Mouse (Mus musculus) heart, adult 9 months (tissue): ENCODE data around the gene Mrps26.
A peak's percentile ranks its signal among the peaks of the same experiment; 100 is the strongest.
"Not testable (repeated sequence)": the region's sequence is repeated elsewhere in the genome, so short reads cannot be mapped to it uniquely, and the experiment has no call there.

Experiments
- DNase-seq, 2 experiments: peaks; one replicate each; pipeline ENCODE4 v3.0.0; 2022; ENCODE audit warnings: low spot score in 2 of 2

Gene Mrps26

DNA sequence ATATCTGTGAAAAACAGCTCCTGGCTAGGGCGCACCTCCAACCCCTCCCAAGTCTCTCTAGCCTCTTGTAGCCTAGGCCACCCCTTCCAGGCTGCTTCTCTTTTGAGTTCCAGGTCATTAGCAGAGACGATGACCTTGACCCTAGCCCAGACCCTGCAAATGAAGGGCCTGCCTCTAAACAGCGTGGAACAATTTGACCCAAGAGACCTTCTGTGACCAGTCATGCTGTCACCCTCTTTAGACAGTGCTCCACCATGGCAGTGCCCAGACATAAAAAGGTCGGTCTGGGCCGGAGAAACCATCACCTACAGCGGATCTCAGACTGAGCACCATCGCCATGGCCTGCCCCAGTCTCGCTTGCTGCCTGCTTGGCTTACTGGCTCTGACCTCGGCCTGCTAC is 12.3 kb downstream of the Mrps26 start, which contains the start of gene Oxt:
Gene Oxt, plus strand, starts transcription at position 301 of the 400 bp plus-strand sequence.
- DNase-seq: no peak

DNA sequence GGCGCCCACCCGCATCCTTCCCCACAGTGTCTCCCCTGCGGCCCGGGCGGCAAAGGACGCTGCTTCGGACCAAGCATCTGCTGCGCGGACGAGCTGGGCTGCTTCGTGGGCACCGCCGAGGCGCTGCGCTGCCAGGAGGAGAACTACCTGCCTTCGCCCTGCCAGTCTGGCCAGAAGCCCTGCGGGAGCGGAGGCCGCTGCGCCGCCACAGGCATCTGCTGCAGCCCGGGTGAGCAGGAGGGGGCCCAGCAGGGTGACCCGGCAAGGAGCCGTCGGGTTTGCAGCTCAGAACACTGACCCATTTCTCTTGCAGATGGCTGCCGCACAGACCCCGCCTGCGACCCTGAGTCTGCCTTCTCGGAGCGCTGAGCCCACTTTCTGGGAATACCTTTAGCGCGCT is 13.0 kb downstream of the Mrps26 start:
- not testable (repeated sequence) for DNase-seq

DNA sequence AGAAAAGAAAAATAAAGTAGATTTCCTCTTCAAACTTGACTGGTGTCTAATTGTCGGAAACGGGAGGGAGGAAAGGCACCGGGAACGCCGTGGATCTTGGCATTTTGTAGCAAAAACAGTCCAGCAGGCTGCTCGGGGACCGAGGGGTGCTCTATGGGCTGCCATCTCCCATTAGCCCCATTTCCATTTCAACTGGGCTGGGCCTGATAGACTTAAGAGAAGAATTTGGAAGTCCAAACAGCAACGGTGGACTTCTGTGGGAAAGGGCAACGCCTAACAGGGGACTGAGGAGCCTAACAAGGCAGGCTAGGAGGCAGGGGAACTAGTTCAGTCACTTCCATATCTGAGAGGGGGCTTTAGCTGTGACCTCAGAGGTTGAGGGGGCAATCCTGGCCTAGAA is 13.5 kb downstream of the Mrps26 start:
- no peak for DNase-seq

DNA sequence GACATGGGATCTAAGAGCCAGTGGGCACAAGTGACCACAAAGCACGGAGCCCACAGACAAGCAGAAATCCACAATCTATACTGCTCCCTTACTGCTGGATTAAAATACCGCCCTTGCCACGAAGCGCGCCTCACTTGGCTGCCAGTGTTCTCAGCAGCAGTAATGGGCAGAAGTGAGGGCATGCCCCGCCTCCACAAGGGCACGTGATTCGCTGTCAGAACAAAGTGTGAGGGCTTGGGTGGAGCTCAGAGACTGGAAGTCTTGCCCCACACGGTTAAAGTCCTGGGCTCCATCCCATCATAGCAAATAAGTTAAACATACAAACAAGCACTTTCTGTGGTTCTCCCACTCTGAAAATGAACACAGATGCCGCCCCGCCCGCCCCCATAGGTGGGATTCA is 14.1 kb downstream of the Mrps26 start:
- DNase-seq: peak in 1 of 2 experiments; percentile 30

DNA sequence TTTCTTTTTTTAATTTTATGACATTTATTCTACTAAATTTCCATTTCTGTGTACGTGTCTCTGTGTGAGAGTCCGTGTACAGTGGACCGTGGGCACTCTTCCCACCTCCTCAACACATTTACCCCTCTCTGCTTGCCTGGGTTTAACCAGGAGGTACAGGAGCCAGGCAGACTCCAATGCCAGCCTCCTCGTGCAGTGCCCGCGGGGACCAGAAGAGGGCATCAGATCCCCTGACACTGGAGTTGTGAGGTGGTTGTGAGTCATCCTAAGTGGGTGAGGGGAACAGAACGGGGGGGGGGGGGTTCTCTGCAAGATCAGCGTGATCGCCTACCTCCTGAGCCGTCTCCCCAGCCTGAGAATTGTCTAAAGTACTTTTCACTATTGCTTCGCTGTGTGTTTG is 14.6 kb downstream of the Mrps26 start:
- peak in 1 of 2 experiments; percentile 33 for DNase-seq

DNA sequence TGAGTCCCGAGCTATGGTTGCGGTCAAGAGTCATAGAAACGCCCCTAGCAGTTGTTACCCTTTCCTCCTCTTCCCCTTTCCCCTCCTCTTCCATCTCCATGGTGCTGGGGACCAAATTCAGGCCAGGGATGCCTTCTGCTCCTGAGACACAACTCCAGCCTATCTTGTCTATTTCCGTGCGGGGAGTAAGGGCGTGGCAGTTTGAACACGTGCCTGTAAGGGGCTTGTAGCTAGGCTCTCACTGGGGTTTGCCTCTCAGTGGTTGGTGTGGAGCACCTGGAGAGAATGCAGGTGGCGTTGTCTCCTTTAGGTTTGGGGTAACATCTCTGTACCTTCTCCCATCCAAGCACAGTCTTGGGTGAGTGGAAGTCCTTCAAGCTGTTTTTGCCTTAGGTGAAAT is 16.2 kb downstream of the Mrps26 start:
- no peak for DNase-seq

DNA sequence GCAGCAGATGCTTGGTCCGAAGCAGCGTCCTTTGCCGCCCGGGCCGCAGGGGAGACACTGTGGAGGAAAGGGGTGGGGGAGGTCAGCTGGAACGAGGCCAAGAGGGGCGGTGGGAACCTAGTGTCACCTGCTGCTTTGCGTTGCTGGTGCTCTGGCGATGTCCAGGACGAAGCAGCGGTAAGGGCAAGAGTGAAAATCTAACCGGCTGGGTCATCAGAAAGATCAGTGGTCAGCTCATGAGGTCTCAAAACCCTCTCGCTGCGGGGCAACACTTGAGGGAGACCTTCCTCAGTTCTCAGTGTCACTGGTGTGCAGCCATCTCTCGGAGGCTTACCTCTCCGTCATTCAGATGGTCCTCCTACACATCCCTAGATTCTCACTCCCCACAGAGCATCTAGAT is 17.7 kb downstream of the Mrps26 start:
- no peak for DNase-seq

DNA sequence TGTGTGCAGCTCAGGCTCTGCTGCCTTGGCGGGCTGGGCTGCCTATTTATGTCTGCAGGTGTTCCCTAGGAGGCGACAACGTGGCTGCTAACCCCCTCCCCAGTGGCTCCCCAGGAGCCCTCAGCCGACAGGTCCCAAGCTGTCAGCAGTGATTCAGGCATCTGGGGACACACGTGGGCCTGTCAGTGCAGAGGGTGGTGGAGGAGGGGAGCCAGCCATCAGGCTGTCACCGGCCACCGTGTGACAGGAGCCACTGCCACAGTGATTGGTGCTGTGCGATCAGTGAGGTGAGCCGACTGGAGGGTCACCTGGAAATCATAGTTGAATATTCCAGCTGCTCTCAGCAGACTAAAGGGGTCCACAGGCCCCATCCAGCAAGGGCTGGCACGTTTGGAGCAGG is 19.0 kb downstream of the Mrps26 start, which contains the start of gene Avp:
Gene Avp, minus strand, starts transcription at position 3 of the 400 bp plus-strand sequence.
- peak in 1 of 2 experiments; percentile 17 for DNase-seq

DNA sequence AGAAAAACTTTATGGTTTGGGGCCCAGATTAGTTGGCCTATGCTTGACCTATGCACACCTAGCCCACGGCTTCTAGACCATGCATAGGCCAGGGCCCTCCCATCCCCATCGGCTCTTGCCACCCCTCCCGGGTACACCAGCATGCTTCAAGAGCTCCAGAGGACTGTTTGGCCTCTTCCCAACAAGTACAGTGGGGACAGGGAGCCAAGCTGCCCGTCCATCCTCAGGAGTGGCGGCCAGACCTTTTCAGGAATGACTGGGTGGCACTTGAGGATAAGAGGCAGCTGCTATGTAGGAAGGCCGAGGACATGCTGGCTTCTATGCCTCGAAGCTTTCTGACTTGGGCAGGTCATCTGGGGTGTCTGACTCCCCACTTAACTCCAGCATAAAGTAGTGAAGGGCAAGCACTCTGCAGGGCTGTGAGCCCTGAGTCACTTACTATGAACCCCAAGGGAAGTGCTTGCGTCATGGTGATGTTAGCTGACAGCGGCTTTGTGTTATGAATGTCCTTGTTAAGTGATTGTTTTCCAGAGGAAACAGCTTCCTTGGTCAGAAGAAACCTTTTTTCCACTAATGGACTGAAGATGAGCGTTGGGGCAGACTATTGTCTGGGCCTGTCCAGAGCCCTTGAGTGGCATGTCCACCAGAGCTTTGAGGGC is 20.5 kb downstream of the Mrps26 start:
- DNase-seq: peak; percentile 32 to 35

DNA sequence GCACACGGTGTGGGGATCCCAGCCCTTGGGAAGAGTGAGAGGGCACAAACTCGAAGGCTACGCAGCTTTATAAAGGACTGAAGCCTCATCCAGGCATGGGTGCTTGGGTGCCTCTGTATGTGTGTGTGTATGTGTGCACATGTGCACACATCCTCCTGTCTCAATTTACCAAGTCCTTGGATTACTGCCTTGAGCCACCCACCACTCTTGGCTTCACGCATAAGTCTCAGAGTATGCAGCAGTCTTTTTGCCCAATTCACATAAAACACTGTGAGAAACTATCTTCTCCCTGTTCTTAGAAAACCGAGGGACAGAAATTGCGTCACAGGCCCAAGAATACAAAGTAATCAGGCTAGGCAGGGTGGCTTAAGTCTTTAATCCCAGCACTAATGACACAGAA is 22.5 kb downstream of the Mrps26 start:
- no peak for DNase-seq

DNA sequence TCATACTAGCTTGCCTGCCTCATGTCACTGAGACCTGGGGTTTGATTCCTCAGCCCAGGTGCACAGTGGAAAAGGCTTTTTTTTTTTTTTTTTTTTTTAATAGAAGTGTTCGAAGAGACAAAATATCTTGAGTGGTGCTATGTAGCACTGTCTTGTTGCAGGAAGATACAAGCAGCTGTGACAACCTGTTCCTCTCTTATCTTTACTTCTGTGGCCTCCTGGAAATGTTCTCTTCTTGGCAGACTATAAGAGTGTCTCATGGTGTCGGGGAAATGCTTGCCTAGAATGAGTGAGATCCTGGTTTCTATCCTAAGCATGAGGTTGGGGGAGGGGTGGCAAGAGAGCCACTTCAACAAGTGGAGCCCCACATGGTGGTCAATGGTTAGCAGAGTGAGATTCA is 24.8 kb downstream of the Mrps26 start:
- DNase-seq: no peak

DNA sequence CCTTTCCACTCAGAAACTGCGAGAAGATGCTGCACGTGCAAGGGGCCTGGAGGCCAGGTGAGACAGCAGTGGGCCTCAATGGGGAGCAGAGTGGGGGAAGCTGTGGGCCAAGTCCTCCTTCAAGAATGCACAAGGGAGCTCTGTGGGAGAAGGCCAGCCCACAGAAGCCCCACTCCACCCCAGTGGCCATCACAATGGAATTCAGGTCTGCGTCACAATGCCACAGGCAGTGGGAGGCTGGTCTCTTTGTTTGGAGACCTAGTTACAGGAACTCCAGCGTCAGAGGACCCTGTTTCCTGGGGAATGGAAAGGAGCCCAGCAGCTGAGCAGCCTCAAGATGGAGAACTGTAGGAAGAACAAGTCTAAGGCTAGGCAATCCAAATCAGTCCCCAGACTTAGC is 25.6 kb downstream of the Mrps26 start:
- no peak for DNase-seq

DNA sequence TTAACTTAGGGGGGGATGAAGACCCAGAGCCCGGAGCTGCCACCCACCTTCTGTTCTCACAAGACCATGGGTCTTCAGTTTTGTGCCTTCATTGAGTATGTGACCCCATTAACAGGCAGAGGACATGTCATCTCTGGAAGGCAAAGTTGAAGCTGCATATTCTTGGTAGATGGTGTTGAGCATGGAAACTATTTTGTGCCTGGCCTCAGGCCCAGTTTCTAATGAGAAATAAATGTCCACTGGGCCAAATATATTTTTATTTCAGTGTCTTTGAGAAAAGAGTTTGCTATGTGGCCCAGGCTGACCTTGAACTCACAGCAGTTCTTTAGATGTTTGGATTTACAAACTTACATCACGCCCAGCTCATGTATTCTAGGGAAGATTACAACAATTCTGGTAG is 26.2 kb downstream of the Mrps26 start:
- DNase-seq: peak in 1 of 2 experiments; percentile 49

DNA sequence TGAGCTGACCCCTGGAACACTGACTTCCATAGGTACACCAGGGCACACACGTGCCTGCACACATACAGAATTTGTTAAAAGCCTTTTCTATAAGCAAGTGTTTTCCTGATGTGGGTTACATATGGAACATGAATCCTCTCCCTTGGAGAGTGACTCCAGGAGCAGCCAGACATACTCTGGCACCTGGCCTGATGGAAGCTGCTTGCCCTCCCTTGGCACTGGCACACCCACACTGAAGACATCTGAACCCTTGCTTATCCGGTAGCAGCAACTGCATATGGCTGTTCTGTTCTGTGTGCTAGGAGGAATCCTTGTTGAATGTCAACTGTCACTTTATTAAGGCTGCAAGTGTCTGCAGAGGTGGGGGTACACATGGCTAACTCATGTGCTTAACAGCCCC is 27.5 kb downstream of the Mrps26 start:
- no peak for DNase-seq

DNA sequence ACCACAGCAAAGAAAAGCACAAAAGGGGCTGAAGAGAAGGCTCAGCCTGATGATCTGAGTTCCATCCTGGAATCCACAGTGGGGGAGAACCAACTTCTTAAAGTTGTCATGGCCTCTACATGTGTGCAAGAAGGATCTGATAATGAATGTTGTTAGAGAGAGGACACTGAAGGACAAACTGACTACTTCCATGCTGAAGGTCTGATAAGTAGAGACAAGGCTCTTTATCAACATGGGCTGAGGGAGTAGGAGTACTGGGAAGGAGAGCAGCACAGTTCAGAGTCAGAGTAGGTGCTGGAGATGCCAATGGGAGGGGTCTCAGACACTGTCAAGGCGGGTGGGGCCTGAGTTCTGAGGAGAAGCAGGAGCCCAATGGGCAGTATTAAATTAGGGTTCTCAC is 32.1 kb downstream of the Mrps26 start:
- no peak for DNase-seq

DNA sequence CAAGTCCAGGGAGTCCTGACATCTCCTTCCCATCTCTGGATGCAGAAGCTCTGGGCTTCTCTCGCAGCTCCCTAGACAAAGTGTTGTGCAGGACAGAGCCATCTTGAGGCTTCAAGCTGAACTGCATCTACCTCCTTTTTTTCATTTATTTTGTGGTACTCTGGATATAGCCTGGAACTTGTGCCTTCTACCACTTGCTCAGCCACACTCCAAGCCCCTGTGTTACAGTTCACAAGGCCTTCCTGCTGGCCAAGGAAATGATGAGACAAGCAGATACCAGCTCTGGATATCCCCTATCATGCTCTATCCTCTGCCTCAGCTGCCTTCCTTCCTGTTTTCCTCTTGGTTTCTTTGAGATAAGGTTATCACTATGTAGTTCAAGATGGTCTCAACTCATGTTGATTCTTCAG is 34.1 kb downstream of the Mrps26 start:
- no peak for DNase-seq

DNA sequence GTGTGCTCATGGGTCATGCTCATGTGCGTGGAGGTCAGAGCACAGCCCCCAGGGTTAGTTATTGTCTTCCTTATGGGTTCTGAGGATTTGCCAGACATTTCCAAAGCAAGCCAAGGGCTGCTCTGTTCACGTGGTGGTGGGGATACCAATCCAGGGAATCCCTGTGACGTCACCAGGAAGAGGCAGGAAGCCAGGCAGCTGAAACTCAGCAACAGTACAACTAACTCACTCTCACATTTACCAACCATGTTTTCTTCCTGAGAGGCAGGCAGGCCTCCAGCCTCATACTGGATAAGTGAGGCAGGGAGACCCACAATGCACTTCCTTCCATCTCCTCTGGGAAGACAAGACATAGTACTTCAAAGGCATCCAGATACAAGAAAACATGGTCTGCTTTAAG is 34.9 kb downstream of the Mrps26 start:
- DNase-seq: peak; percentile 13 to 33

DNA sequence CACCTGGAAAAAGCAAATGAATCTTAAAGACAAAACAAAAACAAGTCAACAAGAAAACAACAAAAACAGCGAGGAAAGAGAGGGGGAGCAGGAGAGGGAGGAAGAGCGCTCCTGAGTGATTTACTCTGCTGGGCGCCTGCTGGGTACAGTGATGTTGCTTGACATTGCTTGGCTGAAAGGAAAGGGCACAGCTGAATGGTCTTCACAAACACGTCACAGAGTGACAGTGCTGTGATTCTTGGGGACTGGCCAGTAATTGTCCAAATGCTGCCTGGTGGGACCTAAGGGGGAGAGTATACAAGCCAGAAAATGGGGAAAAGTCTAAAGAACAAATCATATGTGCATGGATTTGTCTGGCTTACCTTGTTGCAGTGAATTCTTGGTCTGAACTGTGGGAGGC is 38.7 kb downstream of the Mrps26 start:
- DNase-seq: no peak

DNA sequence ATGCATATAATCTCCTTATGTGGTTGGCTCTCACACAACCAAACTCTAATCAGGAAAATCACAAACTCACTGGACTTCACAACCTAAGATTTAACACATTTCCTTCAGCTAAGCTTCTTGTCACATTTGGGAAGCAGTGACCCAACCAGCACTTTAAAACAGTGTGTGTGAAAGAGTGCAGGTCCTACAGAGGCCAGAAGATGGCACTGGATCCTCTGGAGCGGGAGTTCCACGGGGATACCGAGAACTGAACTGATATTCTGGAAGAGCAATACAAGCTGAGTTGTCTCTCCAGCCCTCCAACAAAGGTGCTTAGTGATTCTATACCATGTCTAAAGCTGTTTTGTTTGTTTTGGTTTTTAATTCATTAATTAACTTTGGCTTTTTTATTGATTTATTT is 49.5 kb downstream of the Mrps26 start:
- DNase-seq: no peak
